Mouse (Mus musculus) MEL (cell line): ENCODE measurements around the gene Lrrc46. TPM values are rescaled to one million over a fixed set of nuclear protein-coding genes. Genes with fewer than 3 reads are reported as not detected.

Experiments used
- DNase-seq: peaks from one replicate; pipeline ENCODE4 v3.0.0; 2011; ENCODE audit warnings: low read depth, low spot score
- H3K27ac ChIP-seq: 2 replicates; pipeline ENCODE4 v1.5.1; 2012; ENCODE audit warnings: low read depth, mild to moderate bottlenecking, control low read depth, low read length, moderate library complexity; ENCODE audit not compliant: control insufficient read depth
- H3K27me3 ChIP-seq, 2 experiments: fragments of 150-350 bp in 1 of 2; sonication (generic) in 1 of 2; 2 replicates each; pipeline ENCODE4 v1.6.1; 2012; ENCODE audit warnings: low read length in 2 of 2, mild to moderate bottlenecking in 2 of 2, improper control_type of control experiment in 1 of 2, moderate library complexity in 1 of 2; ENCODE audit not compliant: insufficient read depth in 2 of 2, control insufficient read depth in 1 of 2
- H3K36me3 ChIP-seq, 2 experiments: 2 replicates each; pipeline ENCODE4 v1.6.1; 2012 to 2014; ENCODE audit warnings: low read length in 2 of 2, improper control_type of control experiment in 1 of 2, inconsistent platforms in 1 of 2, mild to moderate bottlenecking in 1 of 2; ENCODE audit not compliant: insufficient read depth in 2 of 2, control insufficient read depth in 1 of 2
- H3K4me1 ChIP-seq, 2 experiments: fragments of 150-350 bp in 1 of 2; sonication (generic) in 1 of 2; 2 replicates each; pipeline ENCODE4 v1.6.1; 2012; ENCODE audit warnings: low read length in 2 of 2, improper control_type of control experiment in 1 of 2, mild to moderate bottlenecking in 1 of 2; ENCODE audit not compliant: insufficient read depth in 2 of 2, control insufficient read depth in 1 of 2
- H3K4me3 ChIP-seq, 2 experiments: fragments of 150-350 bp in 1 of 2; sonication (generic) in 1 of 2; 2 replicates each; pipeline ENCODE4 v1.5.1; 2012; ENCODE audit warnings: low read depth in 2 of 2, low read length in 2 of 2, mild to moderate bottlenecking in 2 of 2, moderate library complexity in 2 of 2, control low read depth in 1 of 2, improper control_type of control experiment in 1 of 2; ENCODE audit not compliant: control insufficient read depth in 1 of 2, insufficient read depth in 1 of 2
- H3K79me2 ChIP-seq: 2 replicates; pipeline ENCODE4 v1.6.1; 2012; ENCODE audit warnings: mild to moderate bottlenecking, low read length, moderate library complexity; ENCODE audit not compliant: control insufficient read depth, poor library complexity, insufficient read depth
- H3K9ac ChIP-seq: 2 replicates; pipeline ENCODE4 v1.6.1; 2012; ENCODE audit warnings: low read depth, mild to moderate bottlenecking, control low read depth, low read length, moderate library complexity; ENCODE audit not compliant: control insufficient read depth, poor library complexity, severe bottlenecking
- H3K9me3 ChIP-seq: fragments of 150-350 bp; sonication (generic); replicated peaks from 2 replicates; pipeline ENCODE4 v1.6.1; 2012; ENCODE audit warnings: mild to moderate bottlenecking, low read length, improper control_type of control experiment, moderate library complexity; ENCODE audit not compliant: insufficient read depth
- BHLHE40 ChIP-seq: IDR thresholded peaks from 2 replicates; pipeline ENCODE4 v1.6.1; 2012; ENCODE audit warnings: low read depth, mild to moderate bottlenecking, inconsistent platforms, low read length, improper control_type of control experiment, borderline replicate concordance
- CHD2 ChIP-seq: IDR thresholded peaks from 2 replicates; pipeline ENCODE4 v1.6.1; 2011; ENCODE audit warnings: low read length, improper control_type of control experiment
- CTCF ChIP-seq, 3 experiments: IDR thresholded peaks in 2 of 3; conservative IDR thresholded peaks in 1 of 3; 2 replicates each; pipeline ENCODE4 v1.5.1; 2011 to 2012; ENCODE audit warnings: low read length in 3 of 3, low read depth in 2 of 3, mild to moderate bottlenecking in 2 of 3, improper control_type of control experiment in 1 of 3, inconsistent platforms in 1 of 3, mixed read lengths in 1 of 3, moderate library complexity in 1 of 3; ENCODE audit not compliant: control insufficient read depth in 1 of 3, insufficient read depth in 1 of 3, poor library complexity in 1 of 3, severe bottlenecking in 1 of 3
- E2F4 ChIP-seq: IDR thresholded peaks from 2 replicates; pipeline ENCODE4 v1.6.1; 2011; ENCODE audit warnings: low read depth, low read length, improper control_type of control experiment, borderline replicate concordance
- EP300 ChIP-seq, 2 experiments: IDR thresholded peaks; 2 replicates each; pipeline ENCODE4 v1.6.1; 2011; ENCODE audit warnings: improper control_type of control experiment in 2 of 2, low read length in 2 of 2, low read depth in 1 of 2, mild to moderate bottlenecking in 1 of 2
- ETS1 ChIP-seq: IDR thresholded peaks from 2 replicates; pipeline ENCODE4 v1.6.1; 2012; ENCODE audit warnings: low read depth, mild to moderate bottlenecking, inconsistent platforms, low read length, improper control_type of control experiment, moderate library complexity
- GATA1 ChIP-seq: IDR thresholded peaks from 2 replicates; pipeline ENCODE4 v1.6.1; 2011; ENCODE audit warnings: low read depth, low read length, improper control_type of control experiment
- HCFC1 ChIP-seq: IDR thresholded peaks from 2 replicates; pipeline ENCODE4 v1.6.1; 2012; ENCODE audit warnings: low read depth, mild to moderate bottlenecking, inconsistent platforms, low read length, improper control_type of control experiment, moderate library complexity
- JUND ChIP-seq: IDR thresholded peaks from 2 replicates; pipeline ENCODE4 v1.6.1; 2011; ENCODE audit warnings: low read depth, mild to moderate bottlenecking, improper control_type of control experiment, low read length
- MAFK ChIP-seq: IDR thresholded peaks from 2 replicates; pipeline ENCODE4 v1.6.1; 2011; ENCODE audit warnings: low read depth, mild to moderate bottlenecking, low read length, improper control_type of control experiment, borderline replicate concordance
- MAX ChIP-seq: IDR thresholded peaks from 2 replicates; pipeline ENCODE4 v1.6.1; 2011; ENCODE audit warnings: low read length, improper control_type of control experiment
- MAZ ChIP-seq: IDR thresholded peaks from 2 replicates; pipeline ENCODE4 v1.6.1; 2012; ENCODE audit warnings: low read depth, mild to moderate bottlenecking, inconsistent platforms, low read length, improper control_type of control experiment
- MYB ChIP-seq: IDR thresholded peaks from 2 replicates; pipeline ENCODE4 v1.6.1; 2011; ENCODE audit warnings: mild to moderate bottlenecking, low read depth, low read length, improper control_type of control experiment
- NRF1 ChIP-seq: IDR thresholded peaks from 2 replicates; pipeline ENCODE4 v1.6.1; 2014; ENCODE audit warnings: low read depth, mild to moderate bottlenecking, inconsistent platforms, low read length, improper control_type of control experiment, moderate library complexity; ENCODE audit not compliant: poor library complexity, insufficient read depth, severe bottlenecking
- POLR2A ChIP-seq, 2 experiments: IDR thresholded peaks; 2 replicates each; pipeline ENCODE4 v1.6.1; 2011 to 2012; ENCODE audit warnings: low read length in 2 of 2, mild to moderate bottlenecking in 2 of 2, control low read depth in 1 of 2, improper control_type of control experiment in 1 of 2, low read depth in 1 of 2, moderate library complexity in 1 of 2; ENCODE audit not compliant: control insufficient read depth in 1 of 2, insufficient read depth in 1 of 2, poor library complexity in 1 of 2
- POLR2AphosphoS5 ChIP-seq: IDR thresholded peaks from 2 replicates; pipeline ENCODE4 v1.6.1; 2012; ENCODE audit warnings: low read depth, borderline replicate concordance, mild to moderate bottlenecking, inconsistent platforms, low read length, moderate library complexity, mixed read lengths
- RCOR1 ChIP-seq: IDR thresholded peaks from 2 replicates; pipeline ENCODE4 v1.6.1; 2012; ENCODE audit warnings: low read depth, mild to moderate bottlenecking, inconsistent platforms, low read length, improper control_type of control experiment
- SIN3A ChIP-seq: IDR thresholded peaks from 2 replicates; pipeline ENCODE4 v1.6.1; 2012; ENCODE audit warnings: low read length, improper control_type of control experiment, inconsistent platforms
- SMC3 ChIP-seq: IDR thresholded peaks from 2 replicates; pipeline ENCODE4 v1.6.1; 2011; ENCODE audit warnings: low read depth, low read length, improper control_type of control experiment
- UBTF ChIP-seq: IDR thresholded peaks from 2 replicates; pipeline ENCODE4 v1.6.1; 2012; ENCODE audit warnings: low read depth, mild to moderate bottlenecking, inconsistent platforms, low read length, improper control_type of control experiment, moderate library complexity, borderline replicate concordance; ENCODE audit not compliant: insufficient read depth
- USF1 ChIP-seq: IDR thresholded peaks from 2 replicates; pipeline ENCODE4 v1.6.1; 2014; ENCODE audit warnings: low read depth, mild to moderate bottlenecking, inconsistent platforms, low read length, improper control_type of control experiment, moderate library complexity
- USF2 ChIP-seq, 2 experiments: IDR thresholded peaks; 2 replicates each; pipeline ENCODE4 v1.6.1; 2011 to 2012; ENCODE audit warnings: improper control_type of control experiment in 2 of 2, low read length in 2 of 2, borderline replicate concordance in 1 of 2, inconsistent platforms in 1 of 2, low read depth in 1 of 2, mild to moderate bottlenecking in 1 of 2; ENCODE audit not compliant: insufficient read depth in 1 of 2
- ZC3H11A ChIP-seq: IDR thresholded peaks from 2 replicates; pipeline ENCODE4 v1.6.1; 2012; ENCODE audit warnings: low read depth, mild to moderate bottlenecking, inconsistent platforms, low read length, improper control_type of control experiment
- ZKSCAN1 ChIP-seq: IDR thresholded peaks from 2 replicates; pipeline ENCODE4 v1.6.1; 2012; ENCODE audit warnings: low read depth, mild to moderate bottlenecking, inconsistent platforms, low read length, improper control_type of control experiment, moderate library complexity
- polyA plus RNA-seq, 2 experiments: library from polyadenylated mRNA; stranded (reverse) in 1 of 2; unstranded in 1 of 2; fragments of >175 nt in 1 of 2; fragments of >200 nt in 1 of 2; gene quantifications; 2 replicates each; pipeline versions ENCODE4 v1.2.1 to v1.2.4; 2012; ENCODE audit warnings: low replicate concordance in 2 of 2, low read depth in 1 of 2; ENCODE audit not compliant: insufficient read length in 2 of 2, insufficient read depth in 1 of 2, missing spikeins in 1 of 2
- total RNA-seq: library from RNA; depleted of rRNA; stranded (reverse); fragments of 300-350 nt; gene quantifications from 2 replicates; pipeline ENCODE4 v1.2.3, GENCODE M21; 2012

Gene Lrrc46
- total and polyA plus RNA-seq, 3 experiments = 0.19 to 0.75 TPM; not detected in 1

GRCm38 (mm10) chr11:97024977-97025376, 16.2 kb downstream of the Lrrc46 start:
- Histone ChIP-seq H3K9ac (no peak overlapping the region), H3K27me3 (peaks cover 3 to 5% of the 10 kb centered on the region in 2 experiments), H3K79me2 (no peaks in the 10 kb centered on the region; the same call in 1 of the 2 replicates), H3K9me3 (no peaks in the 10 kb centered on the region), H3K27ac (no peak overlapping the region), H3K4me3 (no peak overlapping the region), H3K36me3 (peaks cover 0 to 3% of the 10 kb centered on the region in 2 experiments; a peak in 2 of 4 replicates), H3K4me1 (peaks cover 0 to 13% of the 10 kb centered on the region in 2 experiments; a peak in 2 of 4 replicates)
- no peak for TF ChIP-seq ZC3H11A
- no peak for TF ChIP-seq JUND
- no peak for TF ChIP-seq CHD2
- TF ChIP-seq POLR2A (IDR thresholded peaks at IDR 0.05; ENCODE audit: control insufficient read depth in 1 of 2, insufficient read depth in 1 of 2, low read depth in 1 of 2, low read length in 2 of 2, poor library complexity in 1 of 2) = no peak
- no peak for TF ChIP-seq MYB
- no peak for TF ChIP-seq MAFK
- TF ChIP-seq USF2 (IDR thresholded peaks at IDR 0.05; ENCODE audit: borderline replicate concordance in 1 of 2, insufficient read depth in 1 of 2, low read depth in 1 of 2, low read length in 2 of 2) = no peak
- peak; percentile 82 for TF ChIP-seq GATA1
- TF ChIP-seq EP300 (IDR thresholded peaks at IDR 0.05; ENCODE audit: low read depth in 1 of 2, low read length in 2 of 2) = no peak
- no peak for TF ChIP-seq MAZ
- TF ChIP-seq BHLHE40 = peak; percentile 51; the same call in 1 of the 2 replicates
- no peak for TF ChIP-seq NRF1
- TF ChIP-seq SIN3A = no peak
- TF ChIP-seq SMC3 = no peak
- no peak for TF ChIP-seq MAX
- no peak for TF ChIP-seq HCFC1
- TF ChIP-seq USF1 = no peak
- no peak; the same call in 1 of the 2 replicates for TF ChIP-seq ETS1
- TF ChIP-seq E2F4 = no peak
- no peak for TF ChIP-seq CTCF (IDR thresholded peaks at IDR 0.05 in 2 of 3, conservative IDR thresholded peaks at IDR 0.05 in 1 of 3; ENCODE audit: control insufficient read depth in 1 of 3, insufficient read depth in 1 of 3, low read depth in 2 of 3, low read length in 3 of 3, poor library complexity in 1 of 3, severe bottlenecking in 1 of 3)
- no peak for TF ChIP-seq ZKSCAN1
- no peak for TF ChIP-seq POLR2AphosphoS5
- peak; percentile 73 for TF ChIP-seq RCOR1
- no peak for TF ChIP-seq UBTF
- peak; percentile 39 for DNase-seq
